Mouse (Mus musculus): Measurements from ENCODE around the gene Dvl3.
"Not testable (repeated sequence)": the region's sequence is repeated elsewhere in the genome, so short reads cannot be mapped to it uniquely, and the experiment has no call there.

DNA sequence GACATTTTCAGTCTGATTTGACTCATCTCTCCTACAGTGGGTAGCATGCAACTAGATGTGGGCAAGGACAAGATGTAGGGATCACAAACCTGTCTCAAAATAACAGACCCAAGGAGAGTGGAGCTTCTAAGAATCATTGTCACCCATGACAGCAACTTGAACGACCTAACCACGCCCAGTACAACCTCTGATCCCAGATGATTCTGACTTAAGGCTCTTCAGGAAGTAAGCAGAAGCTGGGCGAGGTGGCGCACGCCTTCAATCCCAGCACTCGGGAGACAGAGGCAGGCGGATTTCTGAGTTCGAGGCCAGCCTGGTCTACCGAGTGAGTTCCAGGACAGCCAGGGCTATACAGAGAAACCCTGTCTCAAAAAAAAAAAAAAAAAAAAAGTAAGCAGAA is 28.0 kb upstream of the Dvl3 start:
- TF ChIP-seq CTCF (IDR thresholded peaks at IDR 0.05; ENCODE audit: low read depth); EP300 (optimal IDR thresholded peaks at IDR 0.05): not testable (repeated sequence)

All from stomach, postnatal 0 days (tissue).